Mouse (Mus musculus): ENCODE data around the gene Fam129a. TPM values are rescaled to one million over a fixed set of nuclear protein-coding genes. Genes with fewer than 3 reads are reported as not detected.
"Not testable (repeated sequence)": the region's sequence is repeated elsewhere in the genome, so short reads cannot be mapped to it uniquely, and the experiment has no call there.

Fam129a gene
- polyA plus RNA-seq, 1 experiment: 6.4 TPM

- TF ChIP-seq POLR2A (IDR thresholded peaks at IDR 0.05; ENCODE audit: control insufficient read depth, extremely low read depth, insufficient read depth, low read length, poor library complexity) (no peak), CTCF (IDR thresholded peaks at IDR 0.05; ENCODE audit: borderline replicate concordance, control insufficient read depth, extremely low read depth, insufficient read depth, low read length, poor library complexity) (no peak)
- Histone ChIP-seq H3K27ac (ENCODE audit: control insufficient read depth, insufficient read depth, low read length) (no peak overlapping the region), H3K36me3 (ENCODE audit: control insufficient read depth, insufficient read depth, low read length) (no peaks in the 10 kb centered on the region), H3K4me3 (ENCODE audit: control insufficient read depth, insufficient read depth, low read length) (no peak overlapping the region), H3K4me1 (replicated peaks; ENCODE audit: control insufficient read depth, insufficient read depth, low read length) (no peaks in the 10 kb centered on the region), H3K27me3 (ENCODE audit: control insufficient read depth, insufficient read depth, low read length) (no peaks in the 10 kb centered on the region)
- no peak for DNase-seq
- 90% methylated on average over 12 of the region's 12 CpGs for WGBS
Observed at GRCm38 (mm10) chr1:151595600-151596299, 24.8 kb downstream of the Fam129a start.

- DNase-seq: no peak
- WGBS: 92% methylated on average over 8 of the region's 8 CpGs
- H3K36me3 ChIP-seq (ENCODE audit: control insufficient read depth, insufficient read depth, low read length): no peaks in the 10 kb centered on the region
- TF ChIP-seq CTCF (IDR thresholded peaks at IDR 0.05; ENCODE audit: borderline replicate concordance, control insufficient read depth, extremely low read depth, insufficient read depth, low read length, poor library complexity) (no peak), POLR2A (IDR thresholded peaks at IDR 0.05; ENCODE audit: control insufficient read depth, extremely low read depth, insufficient read depth, low read length, poor library complexity) (no peak)
- no peaks in the 10 kb centered on the region for H3K4me1 ChIP-seq (replicated peaks; ENCODE audit: control insufficient read depth, insufficient read depth, low read length)
- no peak overlapping the region for H3K27ac ChIP-seq (ENCODE audit: control insufficient read depth, insufficient read depth, low read length)
- H3K27me3 ChIP-seq (ENCODE audit: control insufficient read depth, insufficient read depth, low read length): no peaks in the 10 kb centered on the region
- no peak overlapping the region for H3K4me3 ChIP-seq (ENCODE audit: control insufficient read depth, insufficient read depth, low read length)
Observed at GRCm38 (mm10) chr1:151596562-151596961, 25.6 kb downstream of the Fam129a start.

- Histone ChIP-seq H3K4me1 (replicated peaks; ENCODE audit: control insufficient read depth, insufficient read depth, low read length) (no peaks in the 10 kb centered on the region), H3K27me3 (ENCODE audit: control insufficient read depth, insufficient read depth, low read length) (no peaks in the 10 kb centered on the region), H3K36me3 (ENCODE audit: control insufficient read depth, insufficient read depth, low read length) (no peaks in the 10 kb centered on the region), H3K27ac (ENCODE audit: control insufficient read depth, insufficient read depth, low read length) (no peak overlapping the region), H3K4me3 (ENCODE audit: control insufficient read depth, insufficient read depth, low read length) (no peak overlapping the region)
- TF ChIP-seq CTCF (IDR thresholded peaks at IDR 0.05; ENCODE audit: borderline replicate concordance, control insufficient read depth, extremely low read depth, insufficient read depth, low read length, poor library complexity) (no peak), POLR2A (IDR thresholded peaks at IDR 0.05; ENCODE audit: control insufficient read depth, extremely low read depth, insufficient read depth, low read length, poor library complexity) (no peak)
- DNase-seq: no peak
- 85% methylated on average over 6 of the region's 6 CpGs for WGBS
Observed at GRCm38 (mm10) chr1:151597677-151598297, 26.8 kb downstream of the Fam129a start.

GRCm38 (mm10) chr1:151598876-151599275 lies 27.9 kb downstream of the Fam129a start:
- TF ChIP-seq CTCF (IDR thresholded peaks at IDR 0.05; ENCODE audit: borderline replicate concordance, control insufficient read depth, extremely low read depth, insufficient read depth, low read length, poor library complexity) (no peak), POLR2A (IDR thresholded peaks at IDR 0.05; ENCODE audit: control insufficient read depth, extremely low read depth, insufficient read depth, low read length, poor library complexity) (no peak)
- Histone ChIP-seq H3K4me1 (replicated peaks; ENCODE audit: control insufficient read depth, insufficient read depth, low read length) (no peaks in the 10 kb centered on the region), H3K36me3 (ENCODE audit: control insufficient read depth, insufficient read depth, low read length) (no peaks in the 10 kb centered on the region), H3K27ac (ENCODE audit: control insufficient read depth, insufficient read depth, low read length) (no peak overlapping the region), H3K27me3 (ENCODE audit: control insufficient read depth, insufficient read depth, low read length) (no peaks in the 10 kb centered on the region), H3K4me3 (ENCODE audit: control insufficient read depth, insufficient read depth, low read length) (no peak overlapping the region)
- WGBS: 94% methylated on average over 2 of the region's 2 CpGs
- no peak for DNase-seq

GRCm38 (mm10) chr1:151604328-151604727 lies 33.3 kb downstream of the Fam129a start:
- no peak for TF ChIP-seq CTCF (IDR thresholded peaks at IDR 0.05; ENCODE audit: borderline replicate concordance, control insufficient read depth, extremely low read depth, insufficient read depth, low read length, poor library complexity)
- no peak for DNase-seq
- 97% methylated on average over 2 of the region's 2 CpGs for WGBS
- H3K4me3 ChIP-seq (ENCODE audit: control insufficient read depth, insufficient read depth, low read length): no peak overlapping the region
- H3K27me3 ChIP-seq (ENCODE audit: control insufficient read depth, insufficient read depth, low read length): no peaks in the 10 kb centered on the region
- H3K27ac ChIP-seq (ENCODE audit: control insufficient read depth, insufficient read depth, low read length): no peak overlapping the region
- H3K36me3 ChIP-seq (ENCODE audit: control insufficient read depth, insufficient read depth, low read length): no peaks in the 10 kb centered on the region
- H3K4me1 ChIP-seq (replicated peaks; ENCODE audit: control insufficient read depth, insufficient read depth, low read length): no peaks in the 10 kb centered on the region

- H3K27ac ChIP-seq (ENCODE audit: control insufficient read depth, insufficient read depth, low read length); H3K36me3 ChIP-seq (ENCODE audit: control insufficient read depth, insufficient read depth, low read length); DNase-seq; H3K27me3 ChIP-seq (ENCODE audit: control insufficient read depth, insufficient read depth, low read length); H3K4me3 ChIP-seq (ENCODE audit: control insufficient read depth, insufficient read depth, low read length); H3K4me1 ChIP-seq (replicated peaks; ENCODE audit: control insufficient read depth, insufficient read depth, low read length): not testable (repeated sequence)
- WGBS: 90% methylated on average over 3 of the region's 3 CpGs
Observed at GRCm38 (mm10) chr1:151607957-151608356, 37.0 kb downstream of the Fam129a start.

- H3K27ac ChIP-seq (ENCODE audit: control insufficient read depth, insufficient read depth, low read length): no peak overlapping the region
- H3K36me3 ChIP-seq (ENCODE audit: control insufficient read depth, insufficient read depth, low read length): no peaks in the 10 kb centered on the region
- TF ChIP-seq POLR2A (IDR thresholded peaks at IDR 0.05; ENCODE audit: control insufficient read depth, extremely low read depth, insufficient read depth, low read length, poor library complexity) (no peak), CTCF (IDR thresholded peaks at IDR 0.05; ENCODE audit: borderline replicate concordance, control insufficient read depth, extremely low read depth, insufficient read depth, low read length, poor library complexity) (no peak)
- no peaks in the 10 kb centered on the region for H3K27me3 ChIP-seq (ENCODE audit: control insufficient read depth, insufficient read depth, low read length)
- DNase-seq: no peak
- no peaks in the 10 kb centered on the region for H3K4me1 ChIP-seq (replicated peaks; ENCODE audit: control insufficient read depth, insufficient read depth, low read length)
- no peak overlapping the region for H3K4me3 ChIP-seq (ENCODE audit: control insufficient read depth, insufficient read depth, low read length)
Observed at GRCm38 (mm10) chr1:151610621-151611020, 39.6 kb downstream of the Fam129a start.

Measured in thymus, adult 2 months (tissue).